Comparison of ENCODE assay signal across 8 mouse cellular contexts in the genomic region with DNA sequence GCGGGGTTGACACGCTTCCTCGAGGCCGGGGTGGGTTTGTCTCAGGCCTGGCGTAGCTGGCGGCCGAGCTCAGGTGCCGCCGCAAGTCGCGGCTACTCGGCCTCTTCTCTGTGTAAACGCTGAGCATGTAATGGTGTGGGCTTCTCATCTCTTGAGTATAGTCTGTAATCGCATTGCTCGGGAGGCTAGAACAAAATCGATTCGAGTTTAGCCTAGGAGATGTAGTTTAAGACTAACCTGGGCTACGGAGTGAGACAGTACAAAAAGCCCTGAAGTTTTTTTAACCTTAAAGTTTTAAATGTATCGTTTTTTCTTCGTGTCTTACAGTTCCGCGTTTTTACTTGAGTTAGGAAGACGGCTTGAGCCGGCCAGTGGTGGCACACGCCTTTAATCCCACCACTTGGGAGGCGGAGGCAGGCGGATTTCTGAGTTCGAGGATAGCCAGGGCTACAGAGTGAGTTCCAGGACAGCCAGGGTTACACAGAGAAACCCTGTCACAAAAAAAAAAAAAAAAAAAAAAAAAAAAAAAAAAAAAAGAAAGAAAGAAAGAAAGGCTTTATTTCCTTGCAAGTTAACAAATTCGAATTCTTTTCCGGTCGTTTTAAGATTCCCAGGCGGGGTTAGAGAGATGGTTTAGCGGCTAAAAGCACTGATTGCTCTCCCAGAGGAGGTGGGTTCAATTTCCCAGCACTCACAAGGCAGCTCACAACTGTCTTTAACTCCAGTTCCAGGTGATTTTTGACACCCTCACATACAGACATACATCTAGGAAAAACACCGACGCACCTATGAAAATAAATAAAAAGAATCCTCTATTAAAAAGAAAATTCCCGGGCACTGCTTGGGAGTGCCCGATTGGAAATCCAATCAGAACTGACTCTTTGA. TPM values are rescaled to one million over a fixed set of nuclear protein-coding genes. Genes with fewer than 3 reads are reported as not detected.
A peak's percentile ranks its signal among the peaks of the same experiment; 100 is the strongest.
DNase-seq lines count a peak whose midpoint lies in the region; ATAC-seq and TF ChIP-seq lines count a peak whose summit lies in the region.

No protein-coding gene starts in this region.

- H3K36me3 ChIP-seq in liver, embryonic 13.5 days = peaks cover 50% of the 10 kb centered on the region

- no peaks in the 10 kb centered on the region for H3K9me3 ChIP-seq in liver, embryonic 13.5 days (replicated peaks)

- H3K27ac ChIP-seq in layer of hippocampus, adult 2 months = no peak overlapping the region
- peak overlapping the region; percentile 93 for H3K27ac ChIP-seq in liver, embryonic 13.5 days

- peak overlapping the region; percentile 98 for H3K9ac ChIP-seq in liver, embryonic 13.5 days

- ATAC-seq in activated CD4-positive, CD25-positive, alpha-beta regulatory T cell, adult 4 months = peak; percentile 4
- ATAC-seq in liver, embryonic 13.5 days (ENCODE audit: low read depth) = peak; percentile 38; the same call in 1 of the 2 replicates

- peak overlapping the region; percentile 60 for H3K4me3 ChIP-seq in layer of hippocampus, adult 2 months
- H3K4me3 ChIP-seq in liver, embryonic 13.5 days (replicated peaks) = peak overlapping the region; percentile 91

- no peak for TF ChIP-seq CTCF in layer of hippocampus, adult 2 months (conservative IDR thresholded peaks at IDR 0.05)

- no peak for DNase-seq in layer of hippocampus, adult 2 months (ENCODE audit: low spot score in 2 of 2)
- DNase-seq in layer of hippocampus, postnatal 10 days (ENCODE audit: low spot score in 2 of 2) = no peak
- peak; percentile 24 for DNase-seq in forelimb bud, embryonic 11.5 days (ENCODE audit: low read depth, low spot score)
- no peak for DNase-seq in liver, embryonic 13.5 days
- DNase-seq in urinary bladder, postnatal 25 days (ENCODE audit: low spot score) = no peak
- DNase-seq in urinary bladder, postnatal 4 days (ENCODE audit: low spot score in 2 of 2) = no peak
- DNase-seq in right cerebral cortex, adult 18-20 months = no peak

- peak overlapping the region; percentile 73 for H3K4me2 ChIP-seq in liver, embryonic 13.5 days

- H3K27me3 ChIP-seq in liver, embryonic 13.5 days = no peaks in the 10 kb centered on the region

- peaks cover 64% of the 10 kb centered on the region for H3K4me1 ChIP-seq in liver, embryonic 13.5 days (replicated peaks)

- WGBS in liver, embryonic 13.5 days (ENCODE audit: insufficient replicate concordance) = 7% methylated on average over 37 of the region's 37 CpGs

RNA-seq across cellular contexts. Expression of a gene that starts 0.8 kb away (rescaled TPM):
- total RNA-seq in layer of hippocampus, adult 2 months (2021) = 1 to 10 TPM; 1.2 to 2.7 TPM
- total RNA-seq in layer of hippocampus, postnatal 10 days (2021) = 10 to 100 TPM; 10.2 to 10.7 TPM
- polyA plus RNA-seq in activated CD4-positive, CD25-positive, alpha-beta regulatory T cell, adult 4 months (2017; shearing (Covaris generic)) = 10 to 100 TPM; 49.3 to 56.0 TPM
- polyA plus RNA-seq in liver, embryonic 13.5 days (2015; fragmentation: Nextera tagmentation; extraction: Ambion mirVana) = 114 and 130 TPM in 2 replicates

RNA-seq across cellular contexts. Expression of a gene that starts 25.6 kb away (rescaled TPM):
- total RNA-seq in layer of hippocampus, adult 2 months (2021) = 10 to 100 TPM; 22.9 to 24.7 TPM
- total RNA-seq in layer of hippocampus, postnatal 10 days (2021) = 10 to 100 TPM; 23.0 to 25.6 TPM
- polyA plus RNA-seq in activated CD4-positive, CD25-positive, alpha-beta regulatory T cell, adult 4 months (2017; shearing (Covaris generic)) = 10 to 100 TPM; 25.8 to 34.2 TPM
- polyA plus RNA-seq in liver, embryonic 13.5 days (2015; fragmentation: Nextera tagmentation; extraction: Ambion mirVana) = 4.4 and 7.9 TPM in 2 replicates

RNA-seq across cellular contexts. Expression of a gene that starts 29.2 kb away (rescaled TPM):
- total RNA-seq in layer of hippocampus, adult 2 months (2021) = 10 to 100 TPM; 15.3 to 19.8 TPM
- 10 to 100 TPM; 21.2 to 22.3 TPM for total RNA-seq in layer of hippocampus, postnatal 10 days (2021)
- polyA plus RNA-seq in activated CD4-positive, CD25-positive, alpha-beta regulatory T cell, adult 4 months (2017; shearing (Covaris generic)) = 1 to 10 TPM; 4.4 to 4.6 TPM
- 3.3 and 3.4 TPM in 2 replicates for polyA plus RNA-seq in liver, embryonic 13.5 days (2015; fragmentation: Nextera tagmentation; extraction: Ambion mirVana)

RNA-seq across cellular contexts. Expression of a gene that starts 34.0 kb away (rescaled TPM):
- total RNA-seq in layer of hippocampus, adult 2 months (2021) = 10 to 100 TPM; 38.5 to 42.2 TPM
- total RNA-seq in layer of hippocampus, postnatal 10 days (2021) = 10 to 100 TPM; 37.2 to 39.4 TPM
- polyA plus RNA-seq in activated CD4-positive, CD25-positive, alpha-beta regulatory T cell, adult 4 months (2017; shearing (Covaris generic)) = 10 to 100 TPM; 26.9 to 28.4 TPM
- polyA plus RNA-seq in liver, embryonic 13.5 days (2015; fragmentation: Nextera tagmentation; extraction: Ambion mirVana) = 33.5 and 37.2 TPM in 2 replicates

RNA-seq across cellular contexts. Expression of a gene that starts 45.8 kb away (rescaled TPM):
- total RNA-seq in layer of hippocampus, adult 2 months (2021) = 10 to 100 TPM; 38.0 to 40.9 TPM
- total RNA-seq in layer of hippocampus, postnatal 10 days (2021) = 10 to 100 TPM; 47.9 to 61.9 TPM
- 10 to 100 TPM; 31.9 to 45.2 TPM for polyA plus RNA-seq in activated CD4-positive, CD25-positive, alpha-beta regulatory T cell, adult 4 months (2017; shearing (Covaris generic))
- polyA plus RNA-seq in liver, embryonic 13.5 days (2015; fragmentation: Nextera tagmentation; extraction: Ambion mirVana) = 10.3 and 11.5 TPM in 2 replicates
